17 mouse cellular contexts compared by ENCODE assay signal in genomic region chr3:33070771-33071170, GRCm38 (mm10).
DNase-seq lines count a peak whose midpoint lies in the region; TF ChIP-seq lines count a peak whose summit lies in the region.
"Had no signal": no experiment of that assay in that cellular context is flagged by ENCODE, and none has a peak within 500 bp of the region (broad histone marks: within the 10 kb centered on the region; RNA-seq: fewer than 3 reads in every experiment).

No protein-coding gene starts in this region.

- intact Hi-C loops in left cerebral cortex, postnatal 4 days (cut with DNase I): no loop called here

- H3K4me1 ChIP-seq in cortical plate, adult 2 months (ENCODE audit: control insufficient read depth, insufficient read depth, low read length): peaks cover 9% of the 10 kb centered on the region
- H3K4me1 ChIP-seq: embryonic facial prominence, embryonic 13.5 days had no signal

- peak overlapping the region; percentile 68 for H3K27ac ChIP-seq in cortical plate, adult 2 months (ENCODE audit: insufficient read depth, low read length)
- H3K27ac ChIP-seq: embryonic facial prominence, embryonic 13.5 days; forebrain, embryonic 13.5 days; heart, adult 2 months; hindbrain, embryonic 10.5 days; hindbrain, embryonic 14.5 days had no signal

- no peak overlapping the region for H3K4me3 ChIP-seq in cortical plate, adult 2 months (ENCODE audit: insufficient read depth, low read length)
- H3K4me3 ChIP-seq: embryonic facial prominence, embryonic 13.5 days; forebrain, embryonic 13.5 days; heart, adult 2 months; heart, embryonic 12.5 days; hindbrain, embryonic 10.5 days had no signal

- DNase-seq in cerebellum, adult 9-11 months: peak; percentile 10
- DNase-seq in cerebellum, adult 18-20 months: no peak
- DNase-seq in left cerebral cortex, adult 11 months (ENCODE audit: low spot score): peak; percentile 51
- DNase-seq in left cerebral cortex, postnatal 4 days: no peak
- DNase-seq in Muller cell, postnatal 12 days (ENCODE audit: inconsistent ontology term): peak; percentile 33
- DNase-seq: adrenal gland, adult 2 months; adrenal gland, postnatal 25 days; cerebellum, postnatal 14 days; forebrain, postnatal 0 days; gastrocnemius, postnatal 14 days; heart, adult 2 months had no signal

- no peak for TF ChIP-seq POLR2A in cortical plate, adult 2 months (IDR thresholded peaks at IDR 0.05; ENCODE audit: extremely low read depth, insufficient read depth, low read length)

- no peak for TF ChIP-seq CTCF in cortical plate, adult 2 months (IDR thresholded peaks at IDR 0.05; ENCODE audit: extremely low read depth, insufficient read depth, low read length)

Comparison
In these comparisons a context has a peak if more than half of its experiments do, and no peak if none do; other contexts are left out.
1. DNase-seq: peak in cerebellum, adult 9-11 months (single experiment), left cerebral cortex, adult 11 months (single experiment) and Muller cell, postnatal 12 days (single experiment); none in cerebellum, adult 18-20 months (0 of 2) and left cerebral cortex, postnatal 4 days (single experiment).